Mouse (Mus musculus): Measurements from ENCODE around the gene Cpeb4. TPM values are rescaled to one million over a fixed set of nuclear protein-coding genes. Genes with fewer than 3 reads are reported as not detected.
A peak's percentile ranks its signal among the peaks of the same experiment; 100 is the strongest.

Gene Cpeb4
- 42.6 and 43.4 TPM in 2 replicates for polyA plus RNA-seq (2014; fragmentation: Nextera tagmentation; extraction: Ambion mirVana)

DNA sequence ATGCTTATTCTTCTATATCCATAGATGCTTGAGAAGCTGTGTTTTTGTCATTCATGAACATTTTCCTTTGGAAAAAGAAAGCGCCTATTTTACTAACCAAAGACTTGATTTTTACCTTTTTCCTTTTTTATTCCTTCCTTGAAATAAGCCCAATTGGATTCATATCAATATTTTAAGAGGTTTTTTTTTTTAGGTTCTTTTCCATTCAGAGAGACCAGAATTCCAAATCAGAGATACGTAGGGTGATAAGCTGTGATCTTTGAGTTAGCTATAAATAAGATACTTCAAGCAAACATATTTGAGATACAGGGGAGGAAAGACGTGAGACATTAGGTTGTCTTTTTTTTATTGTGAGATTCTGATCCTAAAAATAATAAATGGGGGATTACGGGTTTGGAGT, at the start of gene Cpeb4:
TSS of gene Cpeb4 (plus strand) at position 301 of the 400 bp plus-strand sequence.
- WGBS, result 60% methylated on average over 4 of the region's 4 CpGs
- peaks cover 20% of the 10 kb centered on the region for H3K4me1 ChIP-seq (ENCODE audit: control insufficient read depth, insufficient read depth, low read length)
- peak within 1 kb of the TSS; percentile 81 for H3K27ac ChIP-seq (ENCODE audit: low read depth, low read length)
- H3K9me3 ChIP-seq (ENCODE audit: control insufficient read depth, low read length), result no peaks in the 10 kb centered on the region
- no peaks in the 10 kb centered on the region for H3K27me3 ChIP-seq (ENCODE audit: control insufficient read depth, insufficient read depth, low read length)
- H3K4me2 ChIP-seq (ENCODE audit: low read depth, low read length), result peak within 1 kb of the TSS; percentile 97
- peak within 1 kb of the TSS; percentile 93 for H3K4me3 ChIP-seq (ENCODE audit: low read depth, low read length)
- H3K9ac ChIP-seq (replicated peaks; ENCODE audit: low read depth, low read length), result peak within 1 kb of the TSS; percentile 92
- ATAC-seq (ENCODE audit: low read depth), result no peak
- H3K36me3 ChIP-seq (ENCODE audit: control insufficient read depth, insufficient read depth, low read length), result no peaks in the 10 kb centered on the region

DNA sequence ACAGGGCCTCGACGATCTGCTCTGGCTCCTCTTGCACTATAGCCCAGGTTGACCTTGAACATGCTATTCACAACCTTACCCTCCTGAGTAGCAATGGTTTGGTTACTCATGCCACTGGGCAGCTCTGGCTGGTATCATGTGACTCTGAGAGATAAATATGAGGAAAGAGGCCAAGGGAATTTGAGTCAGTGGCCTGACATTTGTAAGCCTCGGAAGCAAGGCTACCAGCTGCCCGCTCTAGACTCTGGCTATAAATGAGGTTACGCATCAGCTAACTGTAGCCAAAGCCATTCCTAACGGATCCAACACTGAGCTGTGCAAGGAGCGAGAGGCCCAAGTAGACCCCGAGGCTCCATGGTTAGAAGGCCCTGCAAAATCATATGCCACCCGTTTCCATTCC, 49.5 kb upstream of the Cpeb4 start:
- 85% methylated on average over 9 of the region's 9 CpGs for WGBS
- H3K4me1 ChIP-seq (ENCODE audit: control insufficient read depth, insufficient read depth, low read length), result no peaks in the 10 kb centered on the region
- H3K36me3 ChIP-seq (ENCODE audit: control insufficient read depth, insufficient read depth, low read length), result no peaks in the 10 kb centered on the region
- H3K9me3 ChIP-seq (ENCODE audit: control insufficient read depth, low read length), result no peaks in the 10 kb centered on the region
- no peak overlapping the region for H3K4me2 ChIP-seq (ENCODE audit: low read depth, low read length)
- no peak overlapping the region for H3K9ac ChIP-seq (replicated peaks; ENCODE audit: low read depth, low read length)
- no peak overlapping the region for H3K4me3 ChIP-seq (ENCODE audit: low read depth, low read length)
- no peak for ATAC-seq (ENCODE audit: low read depth)
- H3K27ac ChIP-seq (ENCODE audit: low read depth, low read length), result no peak overlapping the region
- H3K27me3 ChIP-seq (ENCODE audit: control insufficient read depth, insufficient read depth, low read length), result no peaks in the 10 kb centered on the region

DNA sequence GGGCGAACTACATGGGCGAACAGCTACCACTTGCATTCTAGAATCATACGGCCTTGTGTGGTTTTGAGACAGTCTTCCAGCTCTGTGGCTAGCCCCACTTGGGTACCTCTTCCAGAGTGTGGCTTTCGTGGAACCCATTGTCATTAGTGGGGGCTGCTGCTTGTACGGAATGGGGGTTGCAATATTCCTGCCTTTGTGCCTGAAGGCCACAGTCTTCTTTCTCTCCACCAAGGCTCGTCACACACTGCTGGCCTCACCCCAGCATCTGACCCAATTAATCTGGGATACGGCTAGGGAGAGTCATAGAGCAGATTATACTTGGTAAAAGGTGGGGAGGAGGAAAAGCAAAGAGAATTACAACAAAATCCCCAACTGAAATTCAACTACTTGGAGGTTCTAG, 48.5 kb upstream of the Cpeb4 start:
- Histone ChIP-seq H3K4me3 (ENCODE audit: low read depth, low read length) (no peak overlapping the region), H3K4me2 (ENCODE audit: low read depth, low read length) (no peak overlapping the region), H3K36me3 (ENCODE audit: control insufficient read depth, insufficient read depth, low read length) (no peaks in the 10 kb centered on the region), H3K9me3 (ENCODE audit: control insufficient read depth, low read length) (no peaks in the 10 kb centered on the region), H3K27ac (ENCODE audit: low read depth, low read length) (no peak overlapping the region), H3K4me1 (ENCODE audit: control insufficient read depth, insufficient read depth, low read length) (no peaks in the 10 kb centered on the region), H3K27me3 (ENCODE audit: control insufficient read depth, insufficient read depth, low read length) (no peaks in the 10 kb centered on the region), H3K9ac (replicated peaks; ENCODE audit: low read depth, low read length) (no peak overlapping the region)
- ATAC-seq (ENCODE audit: low read depth), result no peak
- 90% methylated on average over 7 of the region's 7 CpGs for WGBS

DNA sequence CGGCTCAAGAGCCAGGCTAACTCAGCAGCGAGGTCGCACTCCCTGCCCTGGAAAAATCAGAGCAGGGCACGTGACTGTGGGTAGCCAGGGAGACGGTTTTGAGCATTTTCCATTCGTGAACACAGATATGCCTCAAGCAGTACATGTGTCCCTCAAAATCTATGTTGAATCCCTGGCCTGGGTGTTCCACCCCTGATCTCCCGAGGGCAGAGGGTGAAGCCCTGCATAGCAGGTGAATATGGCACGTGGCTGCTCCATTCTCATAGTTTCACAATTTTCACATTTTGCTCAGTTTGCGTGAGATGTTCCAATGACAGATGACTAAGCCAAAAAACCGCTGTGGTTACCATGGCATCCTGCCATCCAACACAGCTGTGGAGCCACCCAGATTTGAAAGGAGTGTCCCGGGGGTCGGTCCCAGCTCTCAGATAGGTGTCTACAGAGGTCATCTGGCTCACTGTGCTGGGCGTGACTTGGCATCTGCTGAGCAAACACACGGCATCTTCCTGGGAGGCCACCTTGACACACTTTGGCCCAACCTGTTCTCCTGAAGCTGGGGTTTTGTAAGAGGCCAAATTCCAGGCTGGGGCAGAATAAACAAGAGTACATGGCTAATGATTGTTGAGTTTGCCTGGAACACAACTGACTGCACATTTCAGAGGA, 47.4 kb upstream of the Cpeb4 start:
- Histone ChIP-seq H3K9me3 (ENCODE audit: control insufficient read depth, low read length) (no peaks in the 10 kb centered on the region), H3K4me2 (ENCODE audit: low read depth, low read length) (no peak overlapping the region), H3K9ac (replicated peaks; ENCODE audit: low read depth, low read length) (no peak overlapping the region), H3K27me3 (ENCODE audit: control insufficient read depth, insufficient read depth, low read length) (no peaks in the 10 kb centered on the region), H3K4me1 (ENCODE audit: control insufficient read depth, insufficient read depth, low read length) (no peaks in the 10 kb centered on the region), H3K36me3 (ENCODE audit: control insufficient read depth, insufficient read depth, low read length) (no peaks in the 10 kb centered on the region), H3K27ac (ENCODE audit: low read depth, low read length) (no peak overlapping the region), H3K4me3 (ENCODE audit: low read depth, low read length) (no peak overlapping the region)
- WGBS, result 79% methylated on average over 14 of the region's 14 CpGs
- no peak for ATAC-seq (ENCODE audit: low read depth)

DNA sequence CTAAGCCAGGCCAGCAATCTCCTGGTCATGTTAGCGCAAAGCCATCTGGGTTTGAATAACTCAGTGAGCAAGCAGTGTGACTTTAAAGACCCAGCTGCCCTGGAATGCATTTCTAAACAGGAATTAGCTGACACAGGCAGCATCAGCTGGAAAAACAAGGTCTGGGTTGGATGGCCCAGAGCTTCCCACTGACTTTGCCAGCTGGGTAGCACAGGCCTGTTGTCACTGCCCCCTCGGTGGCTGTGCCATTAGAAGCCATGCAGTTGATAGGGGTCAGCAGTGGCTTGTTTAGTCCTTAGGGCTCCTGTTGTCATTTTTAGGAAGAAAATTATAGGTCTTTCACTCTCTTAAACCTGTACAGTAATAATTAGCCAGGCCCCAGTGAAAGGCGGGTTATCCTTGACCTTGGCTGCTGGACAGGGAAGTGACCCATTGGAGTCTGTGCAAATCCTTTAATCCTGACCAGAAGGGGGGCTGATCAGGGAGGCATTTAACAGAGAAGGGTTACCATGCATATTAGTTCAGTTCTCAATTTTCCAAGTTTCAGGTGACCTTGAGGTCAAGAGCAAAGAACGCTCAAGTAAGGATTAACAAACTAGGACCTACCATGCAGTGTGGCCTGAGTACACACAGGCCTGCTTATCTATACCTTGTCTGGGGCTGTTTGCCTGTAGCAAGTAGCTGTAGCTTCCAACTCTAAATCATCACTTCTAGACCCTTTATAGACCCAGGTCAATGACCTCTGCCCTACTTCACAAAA, 43.8 kb upstream of the Cpeb4 start:
- no peak for ATAC-seq (ENCODE audit: low read depth)
- Histone ChIP-seq H3K36me3 (ENCODE audit: control insufficient read depth, insufficient read depth, low read length) (no peaks in the 10 kb centered on the region), H3K27ac (ENCODE audit: low read depth, low read length) (no peak overlapping the region), H3K4me1 (ENCODE audit: control insufficient read depth, insufficient read depth, low read length) (no peaks in the 10 kb centered on the region; the same call in 1 of the 2 replicates), H3K27me3 (ENCODE audit: control insufficient read depth, insufficient read depth, low read length) (no peaks in the 10 kb centered on the region), H3K9ac (replicated peaks; ENCODE audit: low read depth, low read length) (no peak overlapping the region), H3K4me3 (ENCODE audit: low read depth, low read length) (no peak overlapping the region), H3K4me2 (ENCODE audit: low read depth, low read length) (no peak overlapping the region), H3K9me3 (ENCODE audit: control insufficient read depth, low read length) (no peaks in the 10 kb centered on the region)
- WGBS, result 73% methylated on average over 4 of the region's 4 CpGs

DNA sequence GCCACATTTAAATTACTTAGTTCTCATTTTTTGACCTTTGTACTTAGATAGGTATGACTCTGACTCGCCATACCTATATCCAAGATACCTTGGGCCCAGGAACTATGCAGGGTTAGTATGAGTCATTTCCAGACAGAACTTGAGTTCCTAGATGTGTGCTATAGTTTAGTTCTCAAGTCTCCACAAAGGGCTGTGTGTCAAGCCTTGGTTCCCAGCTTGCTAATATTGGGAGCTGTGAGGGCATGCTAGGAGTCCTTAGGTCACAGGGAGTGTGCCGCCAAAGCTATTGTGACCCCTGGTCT, 43.3 kb upstream of the Cpeb4 start:
- Histone ChIP-seq H3K4me1 (ENCODE audit: control insufficient read depth, insufficient read depth, low read length) (no peaks in the 10 kb centered on the region; the same call in 1 of the 2 replicates), H3K4me2 (ENCODE audit: low read depth, low read length) (no peak overlapping the region), H3K4me3 (ENCODE audit: low read depth, low read length) (no peak overlapping the region), H3K9me3 (ENCODE audit: control insufficient read depth, low read length) (no peaks in the 10 kb centered on the region), H3K9ac (replicated peaks; ENCODE audit: low read depth, low read length) (no peak overlapping the region), H3K27ac (ENCODE audit: low read depth, low read length) (no peak overlapping the region), H3K27me3 (ENCODE audit: control insufficient read depth, insufficient read depth, low read length) (no peaks in the 10 kb centered on the region), H3K36me3 (ENCODE audit: control insufficient read depth, insufficient read depth, low read length) (no peaks in the 10 kb centered on the region)
- no peak for ATAC-seq (ENCODE audit: low read depth)
- WGBS, result 77% methylated on average over 2 of the region's 2 CpGs

DNA sequence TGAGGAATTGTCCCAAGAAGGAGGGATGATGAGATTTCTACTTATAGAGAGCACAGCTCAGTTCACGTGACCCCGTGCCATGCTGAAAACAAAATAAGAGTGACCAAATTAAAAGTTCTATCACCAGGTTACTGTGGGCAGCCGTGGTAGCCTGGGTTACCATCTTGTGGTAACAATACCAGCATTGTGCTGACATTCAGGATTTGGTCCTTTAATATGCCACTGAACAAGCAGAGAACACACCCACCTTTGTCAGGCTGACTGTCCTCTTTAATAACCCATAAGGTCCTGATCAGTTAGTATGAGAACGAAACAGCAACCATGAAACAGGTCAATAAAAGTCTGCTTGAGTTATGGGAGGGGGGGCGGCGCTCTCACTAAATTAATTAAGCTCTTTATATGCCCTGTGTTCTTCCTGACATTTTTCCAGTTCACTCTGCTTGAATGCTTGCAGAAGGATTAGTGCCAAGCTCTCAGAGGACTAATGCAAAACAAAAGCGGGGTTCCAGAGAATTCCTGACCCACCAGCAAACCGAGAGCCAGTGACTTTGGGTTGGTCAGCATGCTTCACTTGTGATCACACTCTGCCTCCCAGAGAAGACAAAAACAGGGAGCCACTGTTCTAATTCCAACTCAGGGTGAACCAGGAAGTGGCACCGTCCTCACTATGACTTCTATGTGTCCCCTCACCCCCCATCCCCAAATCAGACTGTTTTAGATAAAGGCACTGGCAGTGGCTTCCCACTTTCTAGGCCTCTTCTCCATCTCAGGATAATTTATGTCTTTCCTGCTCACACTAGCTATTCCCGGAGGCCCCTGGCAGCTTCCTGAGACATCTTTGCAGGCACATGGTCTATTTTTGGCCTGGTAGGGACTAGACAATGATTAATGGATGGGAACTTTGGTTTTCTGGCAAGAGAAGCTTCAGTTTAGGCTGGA, 41.5 kb upstream of the Cpeb4 start:
- no peaks in the 10 kb centered on the region for H3K9me3 ChIP-seq (ENCODE audit: control insufficient read depth, low read length)

DNA sequence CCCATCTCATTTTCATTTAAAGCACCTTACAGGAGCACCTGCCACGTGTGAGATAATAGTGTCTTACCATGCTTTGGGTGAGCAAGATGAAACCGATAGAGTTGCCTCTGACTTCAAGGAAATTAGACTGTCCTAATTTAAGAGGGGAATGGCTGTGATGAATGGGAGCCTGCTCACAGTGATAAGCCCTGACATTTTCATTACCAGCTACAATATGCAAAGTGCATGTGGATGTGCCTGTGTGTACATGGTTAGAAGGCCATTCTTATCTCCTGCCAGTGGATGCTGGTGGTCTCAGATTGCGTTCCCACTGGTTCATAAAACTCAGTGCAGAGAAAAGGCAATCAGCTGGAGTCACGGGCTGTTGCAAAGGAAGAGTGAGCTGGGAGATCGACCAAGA, 40.6 kb upstream of the Cpeb4 start:
- Histone ChIP-seq H3K4me2 (ENCODE audit: low read depth, low read length) (no peak overlapping the region), H3K4me3 (ENCODE audit: low read depth, low read length) (no peak overlapping the region), H3K9ac (replicated peaks; ENCODE audit: low read depth, low read length) (no peak overlapping the region), H3K4me1 (ENCODE audit: control insufficient read depth, insufficient read depth, low read length) (no peaks in the 10 kb centered on the region; the same call in 1 of the 2 replicates), H3K27me3 (ENCODE audit: control insufficient read depth, insufficient read depth, low read length) (no peaks in the 10 kb centered on the region), H3K27ac (ENCODE audit: low read depth, low read length) (0 out of 2 replicates have a peak overlapping the region, but pooled peaks have one; percentile 23), H3K9me3 (ENCODE audit: control insufficient read depth, low read length) (no peaks in the 10 kb centered on the region), H3K36me3 (ENCODE audit: control insufficient read depth, insufficient read depth, low read length) (no peaks in the 10 kb centered on the region)
- ATAC-seq (ENCODE audit: low read depth), result no peak
- 54% methylated on average over 5 of the region's 5 CpGs for WGBS

More for the DNA sequence above, 41.5 kb upstream of the Cpeb4 start:
- Histone ChIP-seq H3K27ac (ENCODE audit: low read depth, low read length) (peak overlapping the region; percentile 29; the same call in 1 of the 2 replicates), H3K4me3 (ENCODE audit: low read depth, low read length) (no peak overlapping the region), H3K4me1 (ENCODE audit: control insufficient read depth, insufficient read depth, low read length) (no peaks in the 10 kb centered on the region; the same call in 1 of the 2 replicates), H3K4me2 (ENCODE audit: low read depth, low read length) (no peak overlapping the region), H3K27me3 (ENCODE audit: control insufficient read depth, insufficient read depth, low read length) (no peaks in the 10 kb centered on the region), H3K36me3 (ENCODE audit: control insufficient read depth, insufficient read depth, low read length) (no peaks in the 10 kb centered on the region), H3K9ac (replicated peaks; ENCODE audit: low read depth, low read length) (no peak overlapping the region)
- WGBS, result 26% methylated on average over 10 of the region's 10 CpGs
- peak; percentile 73 for ATAC-seq (ENCODE audit: low read depth)

Measured in neural tube, embryonic 14.5 days (tissue).